Mouse (Mus musculus): ENCODE measurements around the gene Zfp664.
A peak's percentile ranks its signal among the peaks of the same experiment; 100 is the strongest.

The Zfp664 gene

DNA sequence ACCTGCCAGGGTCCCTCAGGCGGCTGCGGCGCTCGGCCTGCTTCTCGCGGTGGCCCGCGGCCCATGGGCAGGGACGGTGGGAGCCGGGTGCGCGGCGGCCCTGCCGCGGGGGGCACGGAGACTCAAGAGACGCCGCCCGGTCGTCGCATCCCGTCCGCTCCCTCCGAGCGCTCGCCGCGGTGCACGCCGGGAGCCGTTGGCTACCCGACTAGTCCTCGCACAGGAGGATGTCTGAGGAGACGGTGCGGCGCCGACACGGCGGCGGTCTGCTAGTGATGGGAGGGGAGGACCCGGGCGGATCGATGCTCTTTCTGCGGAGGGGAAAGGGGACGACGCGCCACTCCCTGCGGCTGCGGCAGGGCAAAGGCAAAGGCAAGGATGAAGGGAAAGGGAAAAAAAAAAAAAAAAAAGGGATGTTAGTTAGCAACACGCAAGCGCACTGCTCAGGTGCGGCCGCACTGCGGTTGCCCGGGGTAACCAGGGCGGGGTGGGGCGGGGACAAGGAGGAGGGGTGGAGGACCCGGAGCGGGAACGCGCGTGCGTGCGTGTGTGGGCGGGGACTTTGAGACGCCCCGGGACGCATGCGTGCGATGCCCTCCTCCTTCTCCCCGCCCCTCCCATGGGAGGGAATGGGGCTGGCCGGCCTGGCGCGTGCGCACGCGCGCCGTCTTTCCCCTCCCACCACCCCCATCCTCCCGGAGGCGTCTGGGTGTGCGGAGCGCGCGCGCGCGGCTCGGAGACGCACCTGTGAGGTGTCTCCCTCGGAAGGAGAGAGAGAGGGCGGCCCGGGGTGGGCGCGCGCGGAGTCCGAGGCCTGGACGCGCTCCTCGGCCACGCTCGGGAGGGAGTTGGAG, at the start of gene Zfp664, which contains the start of gene Ccdc92:
Zfp664 (plus strand) TSS at position 679 of the 854 bp plus-strand sequence.
Ccdc92 (minus strand) TSS at position 412 of the 854 bp plus-strand sequence.
- peak; percentile 98 for DNase-seq (ENCODE audit: low spot score)

DNA sequence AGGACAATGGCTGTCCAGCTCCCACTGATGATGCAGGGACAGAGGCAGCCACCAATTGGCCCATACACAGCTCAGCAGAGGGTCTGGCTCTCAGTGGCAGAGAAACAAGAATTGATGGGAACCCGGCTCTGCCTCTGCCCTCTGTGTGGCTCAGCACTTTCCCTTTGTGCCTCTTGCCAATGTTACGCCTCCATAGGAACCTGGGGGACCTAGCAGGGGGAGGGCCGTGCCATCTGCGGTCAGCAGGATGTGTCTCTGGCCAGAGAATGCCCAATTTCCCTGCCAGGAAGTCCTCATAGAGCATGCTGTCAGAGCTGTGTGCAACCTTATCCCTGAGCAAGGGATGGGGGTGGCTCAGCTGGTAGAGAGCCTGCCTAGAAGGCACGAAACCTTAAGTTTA, 47.7 kb upstream of the Zfp664 start:
- no peak for DNase-seq (ENCODE audit: low spot score)

DNA sequence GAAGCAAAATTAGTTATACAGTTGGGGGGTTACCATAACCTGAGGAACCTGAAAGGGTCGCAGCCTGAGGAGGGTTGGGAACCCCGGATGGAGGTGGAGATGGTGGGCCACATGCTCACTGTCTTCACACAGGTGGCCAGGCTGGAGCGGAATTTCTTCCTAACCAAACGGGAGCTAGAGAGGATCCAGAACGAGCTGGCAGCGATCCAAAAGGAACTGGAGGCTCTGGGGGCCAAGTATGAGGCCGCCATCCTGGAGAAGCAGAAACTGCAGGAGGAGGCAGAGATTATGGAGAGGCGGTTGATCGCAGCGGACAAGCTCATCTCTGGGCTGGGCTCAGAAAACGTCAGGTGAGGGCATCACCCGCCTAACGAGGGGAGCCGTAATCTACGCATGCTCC, 45.4 kb upstream of the Zfp664 start:
- no peak for DNase-seq (ENCODE audit: low spot score)

DNA sequence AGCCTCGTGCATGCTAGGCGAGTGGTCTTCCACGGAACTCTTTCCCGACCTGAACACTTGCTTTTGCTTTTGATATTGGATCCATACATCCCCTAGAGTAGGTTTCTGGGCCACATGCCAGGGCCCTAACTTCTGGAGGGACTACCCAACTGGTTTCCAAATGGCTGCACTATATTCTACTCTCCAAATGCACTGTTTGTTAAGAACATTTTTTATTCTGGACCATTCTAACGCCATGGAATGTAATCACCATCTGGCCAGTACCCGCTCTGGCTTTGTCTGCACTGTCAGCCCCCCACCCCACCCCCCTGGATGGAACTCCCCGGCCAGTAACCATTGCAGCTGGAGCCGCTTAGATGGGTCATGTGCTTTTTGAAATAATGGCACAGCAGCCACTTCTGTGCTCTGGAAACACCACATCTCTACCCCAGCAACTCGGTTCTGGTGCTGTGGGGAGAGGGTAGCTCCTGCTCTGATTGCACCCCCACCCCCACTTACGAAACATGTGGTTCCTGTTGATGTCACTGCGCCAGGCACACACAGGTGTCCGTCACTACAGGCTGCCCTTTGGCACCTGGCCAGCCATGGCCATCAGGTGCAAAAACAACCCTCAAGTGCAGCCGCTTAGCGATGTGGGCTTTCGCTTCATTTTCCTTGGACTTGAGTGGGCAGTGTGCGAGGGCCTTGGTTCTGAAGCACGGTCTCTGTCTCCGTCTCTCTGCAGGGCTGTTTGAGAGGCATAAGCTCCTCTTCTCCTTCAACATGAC, 40.2 kb upstream of the Zfp664 start:
- DNase-seq (ENCODE audit: low spot score): no peak

DNA sequence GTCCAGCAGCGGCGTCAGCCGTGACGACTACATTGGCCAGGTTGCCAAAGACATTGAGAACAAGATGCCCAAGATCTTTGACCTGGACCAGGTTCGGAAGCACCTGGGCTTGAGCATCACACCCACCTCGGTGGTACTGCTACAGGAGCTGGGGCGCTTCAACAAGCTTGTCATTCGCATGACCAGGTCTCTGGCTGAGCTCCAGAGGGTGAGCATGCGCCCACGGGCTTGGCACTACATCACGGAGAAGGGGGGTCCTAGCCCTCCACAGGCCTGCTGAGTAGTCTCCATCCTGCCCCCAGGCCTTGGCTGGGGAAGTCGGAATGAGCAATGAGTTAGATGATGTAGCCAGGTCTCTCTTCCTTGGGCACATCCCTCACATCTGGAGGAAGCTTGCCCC, 32.2 kb upstream of the Zfp664 start:
- DNase-seq (ENCODE audit: low spot score): no peak

DNA sequence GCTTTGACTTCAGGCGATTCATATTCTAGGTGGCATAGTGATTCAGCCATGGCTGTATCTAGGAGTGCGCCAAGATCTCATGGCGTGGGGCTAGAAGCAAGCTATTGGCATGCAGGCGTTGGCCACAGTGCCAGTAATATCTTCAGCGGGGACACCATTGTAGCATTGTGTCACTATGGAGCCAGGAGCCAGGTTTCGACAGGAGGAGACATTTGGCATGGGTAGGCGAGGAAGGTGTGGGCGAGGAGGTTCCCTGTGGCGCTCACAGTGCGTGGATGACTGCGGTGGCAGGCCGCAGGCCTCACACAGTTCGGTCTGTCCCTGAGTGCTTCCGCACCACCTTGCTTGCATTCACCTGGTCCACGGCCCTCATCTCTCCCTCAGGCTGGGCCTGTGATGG, 27.3 kb upstream of the Zfp664 start:
- no peak for DNase-seq (ENCODE audit: low spot score)

DNA sequence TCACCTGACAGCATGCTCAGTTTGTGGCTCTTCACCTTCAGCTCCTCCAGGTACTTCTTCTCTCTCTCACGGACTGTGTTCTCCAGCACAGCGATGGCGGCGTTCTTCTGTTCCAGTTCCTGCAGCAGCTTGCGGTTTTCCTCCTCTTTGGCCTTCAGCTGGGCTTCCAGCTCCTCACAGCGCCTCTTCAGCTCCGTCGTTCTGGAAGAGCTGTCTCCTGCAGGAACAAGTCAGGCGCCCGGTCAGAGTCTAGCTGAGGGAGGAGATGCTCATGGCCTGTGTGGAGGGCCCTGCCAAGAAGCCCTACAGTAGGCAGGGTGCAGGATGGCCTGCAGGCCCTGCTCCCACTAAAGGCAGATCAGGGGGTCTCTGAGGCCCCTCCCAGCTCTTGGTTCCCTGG, 26.4 kb upstream of the Zfp664 start:
- DNase-seq (ENCODE audit: low spot score): no peak

DNA sequence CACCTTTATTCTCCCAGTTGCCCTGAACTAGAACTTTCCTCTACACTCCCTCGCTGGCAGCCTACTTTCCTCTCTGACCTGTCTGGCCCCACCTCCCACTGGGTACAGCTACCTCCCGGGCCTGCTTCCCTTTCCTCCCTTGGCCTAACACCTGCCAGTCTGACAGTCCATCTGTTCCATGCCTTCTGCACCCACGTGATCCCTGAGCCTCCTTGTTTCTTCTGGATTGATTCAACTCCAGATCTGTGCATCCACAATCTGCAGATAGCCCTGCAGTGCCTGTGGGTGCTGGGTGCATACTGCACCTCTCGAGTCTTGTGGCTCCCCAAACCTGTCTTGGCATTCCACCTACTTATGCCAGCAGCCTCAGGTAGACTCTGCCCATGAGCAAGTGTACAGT, 25.9 kb upstream of the Zfp664 start:
- no peak for DNase-seq (ENCODE audit: low spot score)

DNA sequence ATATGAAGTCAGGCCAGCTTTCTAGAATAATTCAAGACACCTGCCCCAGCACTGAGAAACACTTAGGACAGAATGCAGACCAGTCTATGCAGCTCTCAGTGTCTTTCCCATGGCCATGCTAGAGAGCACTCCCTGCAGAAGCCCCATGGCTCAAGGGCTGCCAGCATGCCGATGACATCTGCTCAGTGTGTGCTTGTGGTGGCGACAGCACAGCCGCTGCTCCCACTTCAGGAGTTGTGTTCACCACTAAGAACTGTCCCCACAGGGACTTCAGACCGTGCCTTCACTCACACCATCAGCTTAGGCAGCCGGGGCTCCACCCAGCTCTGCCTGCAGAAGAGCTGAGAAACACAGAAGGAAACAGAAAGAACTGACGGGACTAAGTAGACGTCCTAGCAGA, 22.3 kb upstream of the Zfp664 start:
- no peak for DNase-seq (ENCODE audit: low spot score)

DNA sequence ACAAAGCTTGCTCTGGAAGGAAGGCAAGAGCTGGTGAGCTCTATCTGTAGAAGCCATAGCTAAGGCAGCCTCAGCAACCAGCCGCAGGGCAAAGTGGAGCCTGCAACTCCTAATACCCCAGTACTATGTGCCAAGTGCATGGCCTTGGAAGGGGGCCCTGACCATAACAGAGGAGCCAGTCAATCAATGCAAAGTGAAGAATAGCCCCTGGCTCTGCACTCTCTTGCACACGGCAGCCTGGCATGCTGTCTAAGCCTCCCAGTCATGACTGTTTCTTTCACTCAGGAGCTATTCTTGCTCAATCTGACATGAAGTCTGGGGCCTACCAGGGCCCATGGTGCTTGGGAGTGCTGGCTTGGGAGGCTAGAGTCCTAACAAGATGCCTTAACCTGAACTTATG, 21.8 kb upstream of the Zfp664 start:
- no peak for DNase-seq (ENCODE audit: low spot score)

DNA sequence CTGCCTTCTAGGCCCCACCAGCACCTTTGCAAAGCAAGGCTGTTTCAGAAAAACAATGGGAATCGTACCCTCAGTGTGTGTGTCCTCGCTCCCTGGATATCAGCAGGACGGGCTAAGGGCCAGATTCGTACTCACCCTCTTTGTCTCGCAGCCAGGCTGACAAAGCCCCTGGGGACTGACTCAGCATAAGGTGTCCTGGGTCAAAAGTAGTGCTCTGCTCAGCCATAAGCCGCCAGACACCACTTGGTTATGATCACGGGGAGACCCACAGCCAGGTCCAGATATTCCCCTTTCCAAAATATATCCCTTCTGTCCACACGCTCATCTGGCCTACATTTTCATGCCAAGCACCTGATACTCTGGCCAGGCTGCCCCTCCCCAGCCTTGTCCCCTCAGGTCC, 19.1 kb upstream of the Zfp664 start:
- DNase-seq (ENCODE audit: low spot score): no peak

DNA sequence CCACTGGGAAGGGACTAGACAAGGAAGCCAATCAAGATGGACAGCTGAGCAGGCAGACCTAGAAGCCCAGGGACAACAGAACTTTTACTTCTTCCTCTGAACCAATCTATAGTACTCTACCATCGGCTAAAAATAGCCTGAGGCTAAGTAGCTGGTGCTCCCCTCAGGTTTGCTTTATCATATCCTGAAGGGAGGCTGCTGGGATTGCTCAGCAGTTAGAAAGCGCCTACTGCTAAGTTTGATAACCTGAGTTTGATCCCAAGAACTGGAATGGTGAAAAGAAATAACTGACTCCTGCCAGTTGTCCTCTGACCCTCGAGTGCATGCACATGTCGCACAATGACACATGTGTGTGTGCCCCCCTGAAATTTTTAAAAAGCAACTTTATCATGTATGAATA, 17.6 kb upstream of the Zfp664 start:
- no peak for DNase-seq (ENCODE audit: low spot score)

DNA sequence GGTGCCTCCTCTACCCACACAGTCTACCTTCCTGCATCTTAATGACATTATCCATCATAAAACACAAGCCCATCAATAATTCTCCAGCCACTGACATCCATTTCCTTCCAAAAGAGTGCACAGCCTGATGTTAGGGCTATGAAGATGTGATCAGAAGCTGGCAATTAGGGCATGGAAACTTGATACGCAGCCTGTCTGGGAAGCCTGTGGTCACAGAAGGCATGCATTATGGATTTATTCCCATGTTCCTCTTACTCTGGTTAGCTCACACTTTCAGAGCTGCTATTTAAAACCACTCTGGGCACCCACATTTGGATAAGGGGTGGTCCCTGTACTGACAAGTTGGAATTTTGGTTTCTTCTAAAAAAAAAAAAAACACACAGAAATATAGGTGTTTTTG, 15.5 kb upstream of the Zfp664 start:
- no peak for DNase-seq (ENCODE audit: low spot score)

DNA sequence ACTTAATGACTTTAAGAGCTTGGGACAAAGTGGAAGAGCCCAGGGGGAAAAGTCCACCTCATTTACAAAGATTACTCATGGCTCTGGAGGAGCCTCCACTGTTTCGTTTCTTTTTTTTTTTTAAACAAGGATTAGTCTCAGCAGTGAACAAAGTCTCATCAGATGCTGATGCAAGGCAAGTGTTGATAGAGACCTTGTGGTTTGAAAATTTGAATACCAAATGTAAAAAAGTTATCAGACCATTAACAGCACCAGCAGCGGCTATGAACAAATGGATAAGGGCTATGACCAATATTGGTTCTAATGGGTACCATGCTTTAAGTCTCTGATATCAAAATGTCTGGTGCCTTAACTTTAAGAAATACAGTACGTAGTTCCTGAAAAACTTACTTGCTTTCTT, 13.5 kb upstream of the Zfp664 start:
- DNase-seq (ENCODE audit: low spot score): no peak

DNA sequence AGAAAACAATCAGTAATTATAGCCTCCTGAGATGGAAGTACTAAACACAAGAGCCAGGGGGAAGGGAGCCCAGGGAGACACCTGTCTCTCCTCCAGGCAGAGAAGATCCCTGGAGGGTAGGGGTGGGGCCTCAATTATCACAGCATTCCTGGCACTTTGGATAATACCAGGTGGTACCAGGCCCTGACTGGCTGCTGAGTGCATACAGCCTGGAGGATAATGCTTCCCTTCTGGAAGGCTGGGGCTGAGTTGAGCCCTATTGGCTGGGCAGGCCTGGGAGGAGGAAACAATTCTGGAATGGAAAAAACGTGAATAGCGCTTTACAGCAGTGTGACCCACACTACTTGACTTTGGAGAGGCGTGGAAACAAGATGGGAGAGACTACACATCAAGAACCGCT, 10.9 kb upstream of the Zfp664 start:
- DNase-seq (ENCODE audit: low spot score): no peak

DNA sequence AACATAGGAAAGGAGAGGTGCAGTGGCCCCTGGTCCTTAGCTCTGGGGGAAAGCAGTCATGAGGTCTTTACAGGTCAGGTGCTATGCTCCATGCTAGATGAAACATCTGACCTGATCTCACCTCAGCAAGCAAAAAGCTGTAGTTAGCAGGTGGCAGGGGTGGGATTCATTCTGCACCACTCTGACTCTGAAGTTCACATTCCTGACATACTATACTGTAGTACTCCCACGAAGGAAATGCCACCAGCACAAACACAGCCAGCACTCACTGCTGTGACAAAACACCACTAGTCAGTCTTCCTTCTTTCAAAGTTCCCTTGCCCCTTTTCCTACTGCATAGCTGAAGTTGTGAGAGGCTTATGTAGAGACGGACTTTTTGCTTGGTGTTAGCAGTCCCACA, 10.2 kb upstream of the Zfp664 start:
- no peak for DNase-seq (ENCODE audit: low spot score)

DNA sequence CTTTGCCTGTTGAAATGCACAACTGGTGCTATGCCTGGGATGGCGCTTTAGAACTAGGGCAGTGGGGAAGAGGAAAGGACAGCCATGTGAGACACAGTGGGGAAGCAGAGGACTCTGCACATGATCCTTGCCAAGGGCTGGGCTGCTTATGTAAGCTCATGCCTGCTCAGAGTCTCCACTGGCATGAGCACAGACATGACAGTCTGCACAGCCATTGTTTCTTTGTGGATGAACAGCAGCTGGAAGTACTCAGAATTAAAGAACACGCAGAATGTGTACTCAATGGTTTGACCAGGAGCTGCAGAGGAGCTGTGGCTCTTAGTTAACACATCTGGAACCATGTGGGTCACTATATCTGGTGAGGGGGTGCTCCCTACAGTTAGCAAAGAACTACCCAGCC, 9.4 kb upstream of the Zfp664 start:
- DNase-seq (ENCODE audit: low spot score): no peak

DNA sequence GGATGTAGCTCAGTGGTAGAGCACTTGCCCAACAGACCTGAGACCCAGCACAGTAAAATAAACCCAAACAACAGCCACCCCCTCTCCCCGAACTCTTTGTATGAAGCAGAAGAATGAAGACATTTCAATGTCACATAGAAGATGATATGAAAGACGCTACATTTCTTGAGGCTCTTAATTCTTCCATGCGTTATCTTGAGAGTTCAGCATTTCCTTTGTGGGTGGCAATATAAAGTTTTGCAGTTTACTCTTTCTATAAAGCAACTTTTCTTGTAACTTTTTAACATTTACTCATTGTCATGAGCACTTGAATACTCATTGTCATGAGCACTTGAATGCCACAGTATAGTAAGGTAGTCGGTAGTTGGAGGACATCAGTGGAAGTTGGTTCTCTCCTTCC, 8.3 kb upstream of the Zfp664 start:
- no peak for DNase-seq (ENCODE audit: low spot score)

DNA sequence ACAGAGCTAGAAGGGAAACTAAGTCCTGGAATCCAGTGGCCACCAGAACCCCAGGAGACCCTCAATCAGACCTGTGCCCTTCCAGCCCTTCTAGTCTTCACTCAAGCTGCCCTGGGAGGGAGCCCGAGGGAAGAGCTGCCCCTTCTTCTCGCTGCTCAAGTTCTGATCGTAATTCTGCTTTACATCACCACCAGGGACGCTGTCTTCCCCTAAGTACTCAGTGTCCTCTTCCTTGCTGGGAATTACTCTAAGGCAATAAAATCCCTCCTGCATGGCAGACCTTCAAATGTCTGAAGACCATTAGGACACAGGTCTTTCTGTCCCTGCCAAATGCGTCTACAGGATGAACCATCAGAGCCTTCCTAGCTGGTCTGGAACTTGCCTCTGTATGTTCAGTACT, 2.5 kb upstream of the Zfp664 start:
- DNase-seq (ENCODE audit: low spot score): no peak

DNA sequence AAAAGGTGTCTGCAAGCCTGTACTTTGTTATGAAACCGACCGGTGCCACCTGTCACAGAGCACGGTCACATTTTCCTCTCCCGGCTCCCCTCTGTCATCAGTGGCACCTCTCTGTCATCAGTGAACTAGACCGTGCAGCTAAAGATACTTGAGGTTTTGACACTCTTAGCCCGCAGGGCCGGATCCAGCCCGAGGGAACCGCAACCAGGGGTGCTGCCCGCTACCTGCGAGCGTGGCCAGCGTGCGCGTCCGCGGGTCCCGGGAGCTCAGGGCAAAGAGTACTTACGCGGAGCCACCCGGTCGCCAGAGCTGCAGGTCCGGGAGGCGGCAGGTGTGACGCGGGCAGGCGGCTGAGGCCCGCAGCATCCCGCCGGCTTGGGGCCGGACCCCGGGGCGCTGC, 1.0 kb upstream of the Zfp664 start:
- DNase-seq (ENCODE audit: low spot score): peak; percentile 23

DNA sequence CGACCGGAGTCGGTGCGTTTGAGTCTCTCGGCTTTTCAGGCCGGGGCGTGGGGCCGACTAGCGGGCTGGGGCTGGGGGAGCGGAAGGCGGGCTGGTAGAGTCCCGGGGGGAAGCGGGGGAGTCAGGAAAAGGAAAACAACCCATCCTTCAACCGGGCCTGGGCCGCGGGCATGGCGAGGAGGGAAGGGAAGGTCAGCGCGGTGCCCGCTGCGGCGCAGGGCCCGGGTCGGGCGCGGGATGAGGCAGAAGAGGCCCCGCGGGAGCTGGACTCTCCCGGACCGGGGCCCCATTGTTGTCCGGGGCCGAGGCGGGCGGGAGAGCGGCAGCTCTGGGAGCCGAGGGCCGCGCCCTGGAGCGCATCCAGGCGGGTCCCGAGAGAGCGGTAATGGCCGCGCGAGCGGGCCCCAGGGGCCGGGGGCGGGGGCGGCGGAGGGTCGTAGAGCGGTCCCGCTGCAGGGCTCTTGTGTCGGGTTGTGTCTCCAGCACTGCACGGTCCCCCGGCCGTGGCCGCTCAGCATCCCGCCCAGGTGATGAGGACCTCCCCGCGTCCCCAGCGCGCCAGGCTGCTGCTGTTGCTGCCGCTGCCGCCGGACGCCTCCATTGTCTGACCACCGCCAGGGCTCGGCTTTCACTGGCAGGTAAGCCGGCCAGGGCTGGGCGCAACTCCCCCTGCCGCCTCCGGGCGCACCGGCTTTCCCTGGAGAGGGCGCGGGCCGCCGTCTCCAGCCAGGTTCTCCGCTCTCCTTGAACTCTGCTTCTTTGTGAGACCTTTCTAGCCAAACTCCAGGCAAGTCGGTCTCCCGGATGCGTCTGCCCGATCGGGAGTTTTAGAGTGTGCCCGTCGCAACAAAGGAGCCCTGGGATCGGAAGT, 615 bp downstream of the Zfp664 start:
- DNase-seq (ENCODE audit: low spot score): peak; percentile 44

DNA sequence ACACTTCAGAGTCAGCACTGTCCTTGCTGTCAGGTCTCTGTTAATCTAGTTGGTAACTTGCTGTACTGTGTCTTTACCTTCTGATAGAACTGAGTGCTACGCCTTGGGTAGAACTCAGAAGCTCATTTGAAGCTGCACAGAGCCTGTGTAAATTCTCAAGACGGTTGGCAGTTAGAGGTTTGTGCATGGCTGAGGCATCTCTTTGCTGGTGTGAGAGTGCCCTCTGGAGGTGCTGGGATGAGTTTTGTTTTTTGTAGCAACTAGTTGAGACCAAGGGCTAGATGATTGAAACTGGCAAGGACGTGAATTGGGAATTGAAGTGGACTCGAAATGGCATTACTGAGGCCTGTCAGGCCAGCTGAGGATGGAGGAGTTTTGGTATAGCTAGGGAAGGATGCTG, 6.5 kb downstream of the Zfp664 start:
- DNase-seq (ENCODE audit: low spot score): peak; percentile 63

DNA sequence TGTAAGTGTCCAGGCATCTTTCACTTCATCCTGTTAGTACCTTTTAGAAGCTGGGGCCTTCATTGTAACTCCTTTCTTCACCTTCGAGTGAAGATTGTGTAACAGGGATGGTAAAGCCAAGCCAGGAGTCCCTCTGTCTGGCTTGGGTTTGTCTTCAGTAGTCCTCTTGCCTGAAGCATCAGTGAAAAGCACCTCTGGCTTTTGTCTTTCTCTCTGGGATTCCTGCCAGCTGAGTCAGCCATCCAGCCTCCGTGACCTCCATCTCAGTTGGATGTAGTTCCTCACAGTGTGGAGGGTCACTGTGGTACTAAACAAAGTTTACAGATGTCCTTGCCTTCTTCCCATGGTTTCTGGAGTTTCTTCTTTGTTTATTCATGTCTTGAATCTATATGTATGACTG, 9.5 kb downstream of the Zfp664 start:
- peak; percentile 58 for DNase-seq (ENCODE audit: low spot score)
